Mouse (Mus musculus): ENCODE measurements around the gene Hspbp1. TPM values are rescaled to one million over a fixed set of nuclear protein-coding genes. Genes with fewer than 3 reads are reported as not detected.

Hspbp1 gene
- polyA plus RNA-seq, 1 experiment from 2014 or later: 119 TPM

DNA sequence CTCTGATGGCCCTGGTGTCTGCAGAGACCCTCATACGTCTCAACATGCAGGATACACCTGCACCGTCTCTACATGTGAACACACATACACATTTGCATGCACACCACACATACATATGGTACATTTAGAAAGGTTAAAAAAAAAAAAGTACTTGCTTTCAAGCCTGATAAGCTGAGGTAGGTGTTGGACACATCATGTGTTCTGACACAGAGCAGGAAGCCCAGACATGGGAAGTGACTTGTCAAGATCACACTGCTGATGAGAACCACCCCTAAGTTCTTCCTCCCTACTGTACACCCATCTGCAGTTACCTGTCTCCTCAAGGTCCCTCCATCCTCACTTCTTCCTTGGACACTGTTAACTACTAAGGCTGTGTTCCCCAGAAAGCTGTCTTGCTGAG lies 58.9 kb downstream of the Hspbp1 start:
- H3K36me3 ChIP-seq: peaks cover 29% of the 10 kb centered on the region
- WGBS: 89% methylated on average over 2 of the region's 2 CpGs
- ATAC-seq (ENCODE audit: low FRiP score, low read depth): no peak
- H3K27ac ChIP-seq: no peak overlapping the region
- H3K4me1 ChIP-seq: no peaks in the 10 kb centered on the region
- H3K4me2 ChIP-seq (replicated peaks): no peak overlapping the region
- H3K4me3 ChIP-seq: no peak overlapping the region
- no peaks in the 10 kb centered on the region for H3K9me3 ChIP-seq
- H3K9ac ChIP-seq: no peak overlapping the region
- no peaks in the 10 kb centered on the region for H3K27me3 ChIP-seq (replicated peaks)

DNA sequence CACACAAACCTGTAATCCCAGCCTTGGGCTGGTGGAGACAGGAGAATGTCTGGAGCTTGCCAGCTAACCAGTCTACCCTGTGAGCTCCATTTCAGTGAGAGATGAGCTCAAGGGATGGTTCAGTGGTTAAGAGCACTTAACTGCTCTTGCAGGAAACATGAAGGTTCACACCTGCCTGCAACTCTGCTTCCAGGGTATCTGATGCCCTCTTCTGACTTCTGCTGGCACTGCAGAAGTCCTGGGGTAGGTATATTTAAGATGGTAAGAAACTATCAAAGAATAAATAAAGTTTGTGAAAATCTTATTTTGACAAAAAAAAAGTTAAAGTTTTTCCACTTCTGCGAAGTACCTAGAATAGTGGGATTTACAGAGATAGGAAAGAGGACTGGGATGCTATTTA lies 60.5 kb downstream of the Hspbp1 start:
- peak; percentile 29; the same call in 1 of the 2 replicates for ATAC-seq (ENCODE audit: low FRiP score, low read depth)
- no peaks in the 10 kb centered on the region for H3K9me3 ChIP-seq
- no peaks in the 10 kb centered on the region for H3K4me1 ChIP-seq
- 50% methylated on average over 1 of the region's 1 CpGs for WGBS
- H3K27me3 ChIP-seq (replicated peaks): no peaks in the 10 kb centered on the region
- H3K36me3 ChIP-seq: peaks cover 15% of the 10 kb centered on the region
- no peak overlapping the region for H3K9ac ChIP-seq
- no peak overlapping the region for H3K4me3 ChIP-seq
- H3K27ac ChIP-seq: no peak overlapping the region
- H3K4me2 ChIP-seq (replicated peaks): no peak overlapping the region

DNA sequence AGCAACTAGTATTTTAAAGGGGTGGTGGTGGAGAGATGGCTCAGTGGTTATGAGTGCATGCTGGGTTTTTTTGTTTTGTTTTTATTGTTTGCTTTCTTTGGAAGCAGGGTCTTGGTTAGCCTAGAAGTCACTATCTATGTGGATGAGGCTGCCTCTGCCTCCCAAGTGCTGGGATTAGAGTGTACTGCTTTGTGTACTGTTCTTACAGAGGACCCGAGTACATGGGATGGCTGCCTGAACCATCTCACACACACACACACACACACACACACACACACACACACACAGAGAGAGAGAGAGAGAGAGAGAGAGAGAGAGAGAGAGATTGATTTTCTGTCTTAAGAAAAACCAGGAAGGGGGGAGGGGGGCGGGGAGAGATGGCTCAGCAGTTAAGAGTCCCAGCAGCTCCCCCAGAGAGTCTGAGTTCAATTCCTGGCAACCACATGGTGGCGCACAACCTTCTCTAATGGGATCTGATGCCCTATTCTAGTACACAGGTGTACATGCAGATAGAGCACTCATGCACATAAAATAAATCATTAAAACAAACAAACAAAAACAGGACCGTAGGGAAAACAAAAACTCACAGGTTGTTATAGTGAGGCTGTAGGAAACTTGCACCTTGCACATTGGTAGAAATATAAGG lies 61.2 kb downstream of the Hspbp1 start:
- 35% methylated on average over 4 of the region's 4 CpGs for WGBS
- H3K4me1 ChIP-seq: no peaks in the 10 kb centered on the region
- peaks cover 8% of the 10 kb centered on the region for H3K36me3 ChIP-seq
- H3K9me3 ChIP-seq: no peaks in the 10 kb centered on the region
- H3K4me2 ChIP-seq (replicated peaks): no peak overlapping the region
- H3K27ac ChIP-seq: no peak overlapping the region
- ATAC-seq (ENCODE audit: low FRiP score, low read depth): peak; percentile 77; the same call in 1 of the 2 replicates
- no peak overlapping the region for H3K9ac ChIP-seq
- no peak overlapping the region for H3K4me3 ChIP-seq
- H3K27me3 ChIP-seq (replicated peaks): no peaks in the 10 kb centered on the region

DNA sequence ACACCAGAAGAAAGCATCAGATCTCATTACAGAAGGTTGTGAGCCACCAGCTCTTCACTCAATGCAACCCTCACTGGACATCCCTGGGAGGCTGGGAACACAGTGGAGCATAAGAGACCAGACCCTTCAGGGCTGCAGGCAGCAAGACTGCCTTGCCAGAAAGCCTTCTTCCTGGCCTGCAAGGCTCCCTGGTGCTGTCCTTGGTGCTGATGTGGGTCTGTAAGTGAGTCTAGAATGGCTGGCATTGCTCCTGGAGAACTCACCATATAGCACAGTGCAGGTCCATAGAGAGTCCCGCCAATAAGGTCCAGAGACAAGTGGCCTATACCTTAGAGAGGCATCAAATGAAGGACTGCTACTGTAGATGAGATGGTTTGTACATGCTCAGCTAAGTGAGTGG lies 64.9 kb downstream of the Hspbp1 start:
- no peak for ATAC-seq (ENCODE audit: low FRiP score, low read depth)
- Histone ChIP-seq H3K4me1 (no peaks in the 10 kb centered on the region), H3K36me3 (no peaks in the 10 kb centered on the region), H3K4me2 (replicated peaks) (no peak overlapping the region), H3K9me3 (no peaks in the 10 kb centered on the region), H3K27ac (no peak overlapping the region), H3K4me3 (no peak overlapping the region), H3K9ac (no peak overlapping the region), H3K27me3 (replicated peaks) (no peaks in the 10 kb centered on the region)
- 28% methylated on average over 1 of the region's 1 CpGs for WGBS

DNA sequence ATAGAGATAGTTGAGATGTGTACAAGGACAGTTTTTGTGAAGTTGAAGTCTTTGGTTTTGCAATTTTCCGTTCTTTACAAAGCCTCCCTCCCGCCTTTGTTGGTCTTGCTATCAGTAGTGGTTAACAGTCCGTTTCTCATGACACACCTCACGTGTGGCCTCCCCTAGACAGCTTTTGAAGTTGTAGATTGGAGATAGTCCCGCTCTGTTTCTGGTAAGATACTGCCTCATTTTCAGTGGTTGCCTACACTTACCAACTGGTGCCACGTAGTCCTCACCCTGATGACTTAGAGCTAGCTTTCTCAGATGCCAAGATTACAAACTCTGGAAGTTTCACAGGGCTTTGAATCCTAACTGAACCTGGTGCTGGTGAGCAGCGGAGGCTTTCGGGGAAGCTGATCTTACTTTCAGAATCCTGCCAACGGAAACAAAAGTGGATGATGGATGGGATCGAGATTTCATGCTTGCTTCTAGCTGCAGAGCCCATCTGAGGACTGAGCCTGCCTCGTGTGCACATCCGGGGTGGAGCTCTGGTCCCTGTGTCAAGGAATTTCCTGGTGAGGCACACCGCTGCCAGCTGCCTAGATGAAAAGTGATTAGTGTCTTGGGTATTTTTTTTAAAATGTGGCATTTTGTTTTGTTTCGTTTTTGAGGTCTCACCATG lies 71.0 kb downstream of the Hspbp1 start:
- 74% methylated on average over 14 of the region's 14 CpGs for WGBS
- no peaks in the 10 kb centered on the region for H3K27me3 ChIP-seq (replicated peaks)

DNA sequence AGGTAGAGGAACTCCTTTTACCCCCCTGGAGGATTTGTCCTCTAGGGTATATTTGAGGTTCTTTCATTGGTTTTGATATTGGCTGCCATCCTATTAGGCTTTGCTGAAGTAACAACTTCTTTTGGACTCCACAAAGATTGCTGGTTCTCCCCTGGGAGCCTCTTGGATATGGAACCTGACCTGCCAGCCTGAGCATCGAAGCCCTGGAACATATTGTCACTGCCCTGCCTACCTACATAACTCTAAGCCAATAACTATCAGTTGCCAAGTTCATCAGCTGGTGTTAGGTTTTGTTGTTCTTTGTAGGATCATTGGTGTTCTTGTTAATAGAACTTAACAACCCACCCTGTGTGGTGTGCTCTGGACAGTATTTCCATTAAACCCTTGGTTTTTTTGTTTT lies 71.9 kb downstream of the Hspbp1 start:
- H3K36me3 ChIP-seq: no peaks in the 10 kb centered on the region
- H3K4me1 ChIP-seq: no peaks in the 10 kb centered on the region
- WGBS: 78% methylated on average over 1 of the region's 1 CpGs
- ATAC-seq (ENCODE audit: low FRiP score, low read depth): no peak
- H3K9ac ChIP-seq: no peak overlapping the region
- no peak overlapping the region for H3K27ac ChIP-seq
- H3K9me3 ChIP-seq: no peaks in the 10 kb centered on the region
- H3K4me3 ChIP-seq: no peak overlapping the region
- H3K27me3 ChIP-seq (replicated peaks): no peaks in the 10 kb centered on the region
- no peak overlapping the region for H3K4me2 ChIP-seq (replicated peaks)

More for the DNA sequence above, 71.0 kb downstream of the Hspbp1 start:
- ATAC-seq (ENCODE audit: low FRiP score, low read depth): no peak
- no peak overlapping the region for H3K9ac ChIP-seq
- H3K4me1 ChIP-seq: no peaks in the 10 kb centered on the region
- H3K27ac ChIP-seq: no peak overlapping the region
- no peak overlapping the region for H3K4me3 ChIP-seq
- H3K36me3 ChIP-seq: no peaks in the 10 kb centered on the region
- no peak overlapping the region for H3K4me2 ChIP-seq (replicated peaks)
- no peaks in the 10 kb centered on the region for H3K9me3 ChIP-seq

DNA sequence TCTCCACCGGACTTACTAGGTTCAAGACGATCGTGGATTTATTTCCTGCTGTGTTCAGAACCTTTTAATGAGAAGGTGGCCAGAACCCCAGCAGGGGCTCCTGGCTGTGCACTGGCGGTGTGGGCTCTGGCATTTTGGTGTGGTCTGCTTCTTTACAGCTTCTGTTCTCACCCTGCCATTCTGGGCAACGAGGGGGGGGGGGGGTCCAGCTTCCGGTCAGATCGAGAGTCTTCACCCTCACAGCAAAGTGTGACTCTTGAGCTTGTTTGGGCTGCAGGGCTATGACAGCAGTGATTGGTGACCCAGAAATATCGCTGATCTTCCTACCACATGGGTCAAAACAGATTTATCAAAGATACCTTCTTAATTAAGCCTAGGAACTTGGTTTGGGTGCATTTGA lies 72.5 kb downstream of the Hspbp1 start:
- ATAC-seq (ENCODE audit: low FRiP score, low read depth): no peak
- Histone ChIP-seq H3K36me3 (no peaks in the 10 kb centered on the region), H3K9me3 (no peaks in the 10 kb centered on the region), H3K4me3 (no peak overlapping the region), H3K27me3 (replicated peaks) (no peaks in the 10 kb centered on the region), H3K27ac (no peak overlapping the region), H3K4me2 (replicated peaks) (no peak overlapping the region), H3K9ac (no peak overlapping the region), H3K4me1 (no peaks in the 10 kb centered on the region)
- WGBS: 65% methylated on average over 8 of the region's 8 CpGs

DNA sequence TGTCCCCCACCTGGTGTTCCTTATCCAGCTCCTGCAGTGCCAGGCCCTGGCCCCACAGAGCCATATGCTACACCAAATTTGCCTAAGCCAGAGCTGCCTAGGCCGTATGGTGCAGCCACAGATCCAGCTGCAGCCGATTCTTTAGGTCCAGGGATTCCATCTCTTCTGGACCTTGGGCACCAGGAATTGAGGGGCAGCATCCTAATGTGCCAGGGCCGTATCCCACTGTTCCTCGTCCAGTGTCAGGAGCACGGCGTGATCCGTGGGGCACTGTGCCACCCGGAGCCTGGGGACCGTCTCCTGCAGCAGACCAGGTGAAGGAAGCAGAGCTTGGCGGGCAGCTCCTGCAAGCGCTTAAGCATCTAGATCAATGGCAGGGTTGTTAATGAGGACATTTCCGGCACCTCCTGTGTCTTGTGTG lies 72.9 kb downstream of the Hspbp1 start:
- Histone ChIP-seq H3K4me1 (no peaks in the 10 kb centered on the region), H3K9me3 (no peaks in the 10 kb centered on the region), H3K27ac (no peak overlapping the region), H3K4me2 (replicated peaks) (no peak overlapping the region), H3K27me3 (replicated peaks) (no peaks in the 10 kb centered on the region), H3K36me3 (no peaks in the 10 kb centered on the region), H3K9ac (no peak overlapping the region), H3K4me3 (no peak overlapping the region)
- no peak for ATAC-seq (ENCODE audit: low FRiP score, low read depth)
- 84% methylated on average over 12 of the region's 12 CpGs for WGBS

DNA sequence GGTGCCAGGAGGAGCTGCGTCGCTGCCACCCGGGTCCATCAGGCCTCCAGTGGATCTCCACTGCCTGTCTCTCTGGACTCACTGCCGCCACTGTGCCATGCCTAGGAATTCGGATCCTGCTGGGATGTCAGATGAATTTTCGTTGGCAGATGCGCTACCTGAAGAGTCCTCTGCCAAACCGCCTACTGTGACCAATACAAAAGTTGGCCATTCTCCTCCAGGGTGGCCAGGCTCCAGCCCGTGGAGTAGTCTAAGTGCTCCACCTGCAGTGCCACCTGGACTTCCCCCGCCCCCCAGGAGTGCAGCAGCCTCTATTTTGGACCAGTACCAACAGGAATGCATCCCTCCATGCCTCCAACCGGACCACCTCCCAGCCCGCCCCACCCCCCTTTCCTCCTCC lies 73.4 kb downstream of the Hspbp1 start:
- Histone ChIP-seq H3K27ac (no peak overlapping the region), H3K9ac (no peak overlapping the region), H3K9me3 (no peaks in the 10 kb centered on the region), H3K27me3 (replicated peaks) (no peaks in the 10 kb centered on the region), H3K4me3 (no peak overlapping the region), H3K4me2 (replicated peaks) (no peak overlapping the region), H3K4me1 (no peaks in the 10 kb centered on the region), H3K36me3 (no peaks in the 10 kb centered on the region)
- 83% methylated on average over 12 of the region's 12 CpGs for WGBS
- no peak for ATAC-seq (ENCODE audit: low FRiP score, low read depth)

Other genes with a start within 250 kb of the Hspbp1 start
- 29.0 and 29.8 TPM in 2 replicates for gene Rdh13, start 239.4 kb downstream of the Hspbp1 start, polyA plus RNA-seq (2016; fragmentation: Nextera tagmentation; extraction: Ambion mirVana)
- gene Eps8l1, start 224.4 kb downstream of the Hspbp1 start, polyA plus RNA-seq (2016; fragmentation: Nextera tagmentation; extraction: Ambion mirVana): 8.7 and 8.9 TPM in 2 replicates
- 61.1 and 72.5 TPM in 2 replicates for gene Ppp1r12c, start 183.4 kb downstream of the Hspbp1 start, polyA plus RNA-seq (2016; fragmentation: Nextera tagmentation; extraction: Ambion mirVana)
- gene Tnnt1, start 168.7 kb downstream of the Hspbp1 start, polyA plus RNA-seq (2016; fragmentation: Nextera tagmentation; extraction: Ambion mirVana): 58.1 and 75.1 TPM in 2 replicates
- 2.8 and 2.9 TPM in 2 replicates for gene Tnni3, start 160.8 kb downstream of the Hspbp1 start, polyA plus RNA-seq (2016; fragmentation: Nextera tagmentation; extraction: Ambion mirVana)
- 1.2 and 1.7 TPM in 2 replicates for gene Dnaaf3, start 152.6 kb downstream of the Hspbp1 start, polyA plus RNA-seq (2016; fragmentation: Nextera tagmentation; extraction: Ambion mirVana)
- 27.9 and 28.6 TPM in 2 replicates for gene Syt5, start 137.5 kb downstream of the Hspbp1 start, polyA plus RNA-seq (2016; fragmentation: Nextera tagmentation; extraction: Ambion mirVana)
- gene Ptprh, start 81.0 kb downstream of the Hspbp1 start, polyA plus RNA-seq (2016; fragmentation: Nextera tagmentation; extraction: Ambion mirVana): not detected in 2 replicates
- 3.5 and 4.0 TPM in 2 replicates for gene Tmem86b, start 53.6 kb downstream of the Hspbp1 start, polyA plus RNA-seq (2016; fragmentation: Nextera tagmentation; extraction: Ambion mirVana)
- gene Ppp6r1, start 26.0 kb downstream of the Hspbp1 start, polyA plus RNA-seq (2016; fragmentation: Nextera tagmentation; extraction: Ambion mirVana): 11.1 and 13.9 TPM in 2 replicates
- gene Brsk1, start 5.5 kb upstream of the Hspbp1 start, polyA plus RNA-seq (2016; fragmentation: Nextera tagmentation; extraction: Ambion mirVana): 5.0 and 5.5 TPM in 2 replicates
- 0.11 and 0.14 TPM in 2 replicates for gene Tmem150b, start 40.2 kb upstream of the Hspbp1 start, polyA plus RNA-seq (2016; fragmentation: Nextera tagmentation; extraction: Ambion mirVana)
- gene Kmt5c, start 55.0 kb upstream of the Hspbp1 start, polyA plus RNA-seq (2016; fragmentation: Nextera tagmentation; extraction: Ambion mirVana): 96.5 and 98.5 TPM in 2 replicates
- 27.3 and 33.4 TPM in 2 replicates for gene Cox6b2, start 68.0 kb upstream of the Hspbp1 start, polyA plus RNA-seq (2016; fragmentation: Nextera tagmentation; extraction: Ambion mirVana)
- gene Fam71e2, start 86.2 kb upstream of the Hspbp1 start, polyA plus RNA-seq (2016; fragmentation: Nextera tagmentation; extraction: Ambion mirVana): not detected in 2 replicates
- gene Il11, start 97.8 kb upstream of the Hspbp1 start, polyA plus RNA-seq (2016; fragmentation: Nextera tagmentation; extraction: Ambion mirVana): 0.34 and 0.51 TPM in 2 replicates
- not detected in 2 replicates for gene Tmem190, start 97.9 kb upstream of the Hspbp1 start, polyA plus RNA-seq (2016; fragmentation: Nextera tagmentation; extraction: Ambion mirVana)
- 2.7 and 3.1 TPM in 2 replicates for gene Tmem238, start 104.6 kb upstream of the Hspbp1 start, polyA plus RNA-seq (2016; fragmentation: Nextera tagmentation; extraction: Ambion mirVana)
- gene Rpl28, start 107.8 kb upstream of the Hspbp1 start, polyA plus RNA-seq (2016; fragmentation: Nextera tagmentation; extraction: Ambion mirVana): 311 and 322 TPM in 2 replicates
- 380 and 386 TPM in 2 replicates for gene Ube2s, start 127.5 kb upstream of the Hspbp1 start, polyA plus RNA-seq (2016; fragmentation: Nextera tagmentation; extraction: Ambion mirVana)
- gene Shisa7, start 159.6 kb upstream of the Hspbp1 start, polyA plus RNA-seq (2016; fragmentation: Nextera tagmentation; extraction: Ambion mirVana): 6.0 and 6.5 TPM in 2 replicates
- 4.8 and 5.4 TPM in 2 replicates for gene Isoc2b, start 185.2 kb upstream of the Hspbp1 start, polyA plus RNA-seq (2016; fragmentation: Nextera tagmentation; extraction: Ambion mirVana)
- 0.91 and 0.93 TPM in 2 replicates for gene Isoc2a, start 192.1 kb upstream of the Hspbp1 start, polyA plus RNA-seq (2016; fragmentation: Nextera tagmentation; extraction: Ambion mirVana)
- gene Gm36210, start 221.4 kb upstream of the Hspbp1 start, polyA plus RNA-seq (2016; fragmentation: Nextera tagmentation; extraction: Ambion mirVana): 0.29 TPM in 1 of 2 replicates, not detected in the other
- 4.4 and 4.5 TPM in 2 replicates for gene Zfp628, start 230.1 kb upstream of the Hspbp1 start, polyA plus RNA-seq (2016; fragmentation: Nextera tagmentation; extraction: Ambion mirVana)
- 13.0 and 13.7 TPM in 2 replicates for gene Nat14, start 237.0 kb upstream of the Hspbp1 start, polyA plus RNA-seq (2016; fragmentation: Nextera tagmentation; extraction: Ambion mirVana)
- 2.5 and 3.0 TPM in 2 replicates for gene Ssc5d, start 240.7 kb upstream of the Hspbp1 start, polyA plus RNA-seq (2016; fragmentation: Nextera tagmentation; extraction: Ambion mirVana)